Mouse (Mus musculus) urinary bladder, postnatal 36 days (tissue): ENCODE measurements around the gene Pde3b.
"Not testable (repeated sequence)": the region's sequence is repeated elsewhere in the genome, so short reads cannot be mapped to it uniquely, and the experiment has no call there.

Source experiments
- DNase-seq, 2 experiments: peaks; one replicate each; pipeline ENCODE4 v3.0.0; 2022; ENCODE audit warnings: low spot score in 2 of 2, mixed read lengths in 1 of 2

Pde3b gene

DNA sequence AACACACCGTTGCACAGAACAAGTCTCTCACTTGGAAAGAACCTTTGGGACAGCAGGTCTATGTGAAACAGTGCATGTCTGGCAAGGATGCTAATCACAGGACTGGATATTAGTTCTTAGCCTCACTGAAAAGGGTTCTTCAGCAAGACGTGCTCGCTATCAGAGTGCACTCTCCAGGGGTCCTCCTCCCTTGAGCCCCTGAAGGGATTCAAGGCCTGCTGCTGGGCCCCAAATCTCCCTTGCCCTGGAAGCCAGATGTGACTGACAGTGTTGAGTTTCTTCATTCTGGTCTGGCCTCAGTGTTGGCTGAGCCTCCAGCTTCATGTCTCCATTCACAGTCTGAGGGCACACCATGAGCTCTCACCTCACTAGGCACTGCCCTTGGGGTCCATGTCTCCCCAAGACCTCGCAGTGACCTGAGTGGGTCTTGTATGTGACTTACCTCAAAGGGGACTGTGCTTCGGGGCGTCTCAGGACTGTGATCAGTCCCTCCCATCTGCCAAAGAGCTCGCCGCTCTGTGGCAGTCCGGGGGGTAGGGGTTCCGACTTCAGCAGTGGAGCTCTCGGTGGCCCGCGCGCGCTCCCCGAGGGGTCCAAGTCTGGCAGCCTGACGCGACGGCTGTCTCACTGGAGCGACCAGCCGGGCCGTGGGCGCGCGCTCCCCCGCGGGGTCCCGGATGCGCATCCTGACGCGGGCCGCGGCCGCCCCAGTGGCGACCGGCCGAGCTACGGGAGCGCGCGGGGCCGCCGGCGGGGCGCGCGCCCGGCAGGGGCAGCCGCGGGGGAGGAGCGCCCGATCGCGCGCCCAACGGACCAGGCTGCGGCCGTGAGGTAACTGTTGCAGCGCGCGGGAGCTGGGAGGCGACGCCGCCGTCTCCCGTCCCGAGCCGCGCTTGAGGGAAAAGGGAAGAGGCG is at the start of gene Pde3b:
TSS of gene Pde3b (plus strand) at position 861 of the 915 bp plus-strand sequence.
- DNase-seq: peak; percentile 26 to 65

DNA sequence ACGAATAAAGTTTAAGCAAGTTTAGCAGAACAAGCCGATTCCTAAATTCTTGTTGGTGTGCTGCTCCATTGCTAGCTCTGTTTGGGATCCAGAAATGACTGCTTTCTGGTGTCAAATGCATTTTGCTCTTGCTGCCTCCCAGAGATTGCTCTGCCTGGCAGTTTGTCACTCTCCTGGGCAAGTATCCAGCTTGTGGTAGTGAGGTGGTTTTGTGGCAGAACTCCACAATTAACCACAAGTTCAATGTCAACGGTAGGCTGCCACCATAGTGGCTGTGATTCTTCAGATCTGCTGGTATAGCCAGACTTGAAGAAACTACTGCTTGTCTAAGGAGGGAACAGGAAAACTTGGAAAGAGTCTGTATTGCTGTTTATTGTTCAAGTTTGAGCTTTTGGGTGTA is 13.0 kb upstream of the Pde3b start:
- DNase-seq: no peak

DNA sequence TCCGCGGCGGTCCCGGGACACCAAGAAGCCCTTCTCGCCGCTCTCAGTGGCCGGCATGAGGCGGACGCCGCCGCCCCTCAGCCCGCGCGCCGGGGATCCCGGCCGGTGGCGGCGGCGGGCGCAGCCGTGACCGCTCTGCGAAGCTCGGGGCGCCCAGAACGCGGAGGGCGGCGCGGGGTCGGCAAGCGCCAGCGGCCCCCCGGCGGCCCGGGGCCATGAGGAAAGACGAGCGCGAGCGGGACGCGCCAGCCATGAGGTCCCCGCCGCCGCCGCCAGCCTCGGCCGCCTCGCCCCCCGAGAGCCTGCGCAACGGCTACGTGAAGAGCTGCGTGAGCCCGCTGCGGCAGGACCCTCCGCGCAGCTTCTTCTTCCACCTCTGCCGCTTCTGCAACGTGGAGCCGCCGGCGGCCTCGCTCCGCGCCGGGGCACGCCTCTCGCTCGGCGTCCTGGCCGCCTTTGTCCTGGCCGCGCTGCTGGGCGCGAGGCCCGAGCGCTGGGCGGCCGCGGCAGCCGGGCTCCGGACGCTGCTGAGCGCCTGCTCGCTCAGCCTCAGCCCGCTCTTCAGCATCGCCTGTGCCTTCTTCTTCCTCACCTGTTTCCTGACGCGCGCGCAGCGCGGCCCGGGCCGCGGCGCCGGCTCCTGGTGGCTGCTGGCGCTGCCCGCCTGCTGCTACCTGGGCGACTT is 397 bp downstream of the Pde3b start:
- DNase-seq: peak; percentile 25 to 42

DNA sequence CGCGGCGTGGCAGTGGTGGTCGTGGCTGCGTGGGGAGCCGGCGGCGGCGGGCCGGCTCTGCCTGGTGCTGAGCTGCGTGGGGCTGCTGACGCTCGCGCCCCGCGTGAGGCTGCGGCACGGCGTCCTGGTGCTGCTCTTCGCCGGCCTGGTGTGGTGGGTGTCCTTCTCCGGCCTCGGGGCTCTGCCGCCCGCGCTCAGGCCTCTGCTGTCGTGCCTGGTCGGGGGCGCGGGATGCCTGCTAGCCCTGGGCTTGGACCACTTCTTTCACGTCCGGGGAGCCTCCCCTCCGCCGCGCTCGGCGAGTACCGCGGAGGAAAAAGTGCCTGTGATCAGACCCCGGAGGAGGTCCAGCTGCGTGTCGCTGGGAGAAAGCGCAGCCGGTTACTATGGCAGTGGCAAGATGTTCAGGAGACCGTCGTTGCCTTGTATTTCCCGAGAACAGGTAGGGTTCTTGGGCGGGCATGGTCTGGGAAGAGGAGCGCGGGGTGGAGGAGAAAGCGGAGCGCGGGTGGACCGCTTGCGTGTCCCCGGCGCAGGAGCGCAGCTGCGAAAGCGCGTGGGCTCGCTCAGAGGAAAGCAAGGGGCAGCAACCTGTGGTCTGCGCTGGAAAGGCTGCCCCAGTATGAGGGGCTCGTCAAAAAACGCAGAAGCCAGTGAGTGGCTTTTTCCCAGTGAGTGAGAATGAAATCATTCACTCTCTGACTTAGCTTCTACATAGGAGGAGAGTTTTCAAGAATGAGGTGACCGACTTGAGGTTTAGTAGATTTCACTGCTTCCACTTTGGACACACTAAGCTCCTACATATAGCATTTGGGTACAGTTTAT is 1.2 kb downstream of the Pde3b start:
- DNase-seq: peak; percentile 16 to 28

DNA sequence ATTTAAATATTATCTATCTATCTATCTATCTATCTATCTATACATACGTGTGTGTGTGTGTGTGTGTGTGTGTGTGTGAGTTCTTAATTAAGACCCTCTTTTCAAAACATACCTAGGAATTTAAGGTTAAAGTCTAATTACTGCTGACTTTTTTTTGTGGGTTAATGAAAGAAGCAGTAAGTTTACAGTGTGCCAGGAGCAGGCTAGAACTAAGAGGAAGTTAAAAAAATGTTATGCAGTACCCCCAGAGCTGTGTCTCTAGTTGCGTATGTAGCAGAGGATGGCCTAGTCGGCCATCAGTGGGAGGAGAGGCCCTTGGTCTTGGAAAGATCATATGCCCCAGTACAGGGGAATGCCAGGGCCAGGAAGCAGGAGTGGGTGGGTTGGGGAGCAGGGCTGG is 4.2 kb downstream of the Pde3b start:
- DNase-seq: not testable (repeated sequence)

DNA sequence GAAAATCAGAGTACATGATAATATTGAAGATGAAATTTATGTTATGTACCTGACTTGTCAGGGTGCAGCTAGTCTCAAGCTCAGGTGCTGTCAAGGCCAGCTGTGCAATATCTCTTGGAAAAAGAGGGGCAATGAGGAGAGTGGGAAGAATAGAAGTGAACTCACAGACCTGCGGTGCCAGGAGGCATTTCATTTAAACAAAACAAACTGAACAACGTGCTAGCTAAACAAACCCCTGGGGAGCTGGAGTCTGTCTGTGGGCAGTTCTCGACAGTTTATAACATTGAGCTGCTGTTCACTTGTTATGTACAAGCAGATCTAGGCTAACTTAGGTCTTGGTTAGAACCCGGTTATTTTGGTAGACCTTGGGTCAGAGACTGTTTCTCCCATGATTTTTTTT is 5.8 kb downstream of the Pde3b start:
- DNase-seq: no peak

DNA sequence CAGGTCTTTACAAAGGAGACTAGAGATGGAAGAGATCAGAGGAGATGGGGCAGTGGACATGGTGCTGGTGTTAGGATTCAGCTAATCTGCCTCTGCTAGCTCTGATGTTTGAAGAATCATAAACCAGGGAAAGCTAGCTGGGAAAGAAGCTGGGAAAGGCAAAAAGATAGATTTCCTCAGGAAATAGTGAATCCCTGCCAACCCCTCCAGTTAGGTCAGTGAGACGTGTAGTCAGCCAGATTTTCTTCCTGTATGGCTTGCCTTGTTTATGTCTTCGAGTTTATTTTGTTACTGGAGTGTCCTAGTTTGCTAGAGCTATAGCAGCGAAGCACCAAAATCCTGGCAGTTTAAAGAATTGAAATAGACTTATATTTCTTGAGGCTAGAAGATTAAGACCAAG is 7.1 kb downstream of the Pde3b start:
- DNase-seq: no peak

DNA sequence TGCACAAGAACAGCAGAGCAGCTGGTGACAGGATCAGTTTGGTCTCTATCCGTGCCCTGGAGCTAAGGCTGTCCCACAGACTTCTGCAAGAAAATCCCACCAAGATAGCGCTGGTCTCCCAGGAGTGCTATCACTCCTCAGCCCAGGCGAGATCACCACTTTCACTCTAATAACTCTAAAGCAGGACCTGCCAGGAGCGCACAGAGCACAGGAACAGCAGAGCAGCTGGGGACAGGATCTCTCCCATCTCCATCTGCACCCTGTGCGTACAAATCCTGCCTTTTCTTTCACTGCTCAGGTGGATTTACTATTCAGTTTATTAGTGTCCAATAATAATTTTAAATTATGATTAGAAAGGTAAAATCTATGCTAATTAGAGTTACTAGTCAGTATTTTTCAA is 14.7 kb downstream of the Pde3b start:
- no peak for DNase-seq

DNA sequence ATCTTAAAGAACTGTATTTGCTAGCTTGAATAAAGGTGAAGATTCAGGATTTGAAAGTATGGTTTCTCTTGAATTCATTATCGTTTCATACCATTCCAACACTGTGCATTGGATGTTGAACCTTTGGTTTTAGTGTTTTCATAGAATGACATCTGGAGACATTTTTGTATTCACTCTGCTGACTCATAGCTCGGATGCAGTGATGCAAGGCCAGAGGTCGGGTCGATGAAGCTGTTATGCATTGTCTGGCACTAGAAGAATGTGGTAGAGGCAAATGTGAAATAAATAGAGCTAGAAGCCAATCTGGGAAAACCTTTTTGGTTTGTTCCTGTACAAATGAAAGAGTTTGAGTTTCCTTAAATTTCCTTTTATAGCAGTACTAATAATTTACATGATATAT is 16.9 kb downstream of the Pde3b start:
- no peak for DNase-seq

DNA sequence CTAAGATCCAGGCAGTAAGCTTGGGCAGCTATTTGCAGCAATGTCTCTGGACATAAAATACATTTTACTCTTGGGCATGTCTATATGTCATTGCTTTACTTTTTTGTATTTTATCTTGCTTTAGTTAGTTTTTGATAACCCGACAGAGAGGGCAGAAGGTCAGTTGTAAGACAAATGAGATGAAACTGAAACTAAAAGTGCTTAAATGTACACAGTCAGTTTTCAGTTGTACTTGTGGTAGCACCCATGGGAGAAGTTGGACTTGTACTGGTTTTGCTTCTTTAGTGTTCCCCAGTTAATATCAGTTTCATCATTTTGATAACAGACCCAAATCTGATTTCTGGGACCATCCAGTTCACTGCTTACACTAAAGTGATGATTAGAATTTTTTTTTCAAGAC is 24.6 kb downstream of the Pde3b start:
- no peak for DNase-seq

DNA sequence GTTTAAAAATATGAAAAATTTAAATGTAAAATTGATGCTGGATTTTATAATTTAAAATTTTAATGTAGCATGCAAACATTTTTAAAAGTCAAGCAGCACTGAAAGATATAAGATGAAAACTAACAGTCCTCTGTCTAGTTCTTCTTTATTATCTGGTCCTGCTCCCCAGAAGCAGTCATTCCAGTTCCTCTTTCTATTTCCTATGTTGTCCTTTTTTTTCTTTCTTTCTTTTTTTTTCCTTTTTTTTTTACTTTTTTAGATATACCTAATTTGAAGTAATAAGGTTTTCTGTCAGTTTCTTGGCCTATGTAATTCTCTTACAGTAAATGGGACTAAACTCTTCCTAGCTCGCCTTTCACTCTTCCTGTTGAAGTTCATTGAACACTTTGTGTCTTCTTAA is 25.4 kb downstream of the Pde3b start:
- DNase-seq: no peak

DNA sequence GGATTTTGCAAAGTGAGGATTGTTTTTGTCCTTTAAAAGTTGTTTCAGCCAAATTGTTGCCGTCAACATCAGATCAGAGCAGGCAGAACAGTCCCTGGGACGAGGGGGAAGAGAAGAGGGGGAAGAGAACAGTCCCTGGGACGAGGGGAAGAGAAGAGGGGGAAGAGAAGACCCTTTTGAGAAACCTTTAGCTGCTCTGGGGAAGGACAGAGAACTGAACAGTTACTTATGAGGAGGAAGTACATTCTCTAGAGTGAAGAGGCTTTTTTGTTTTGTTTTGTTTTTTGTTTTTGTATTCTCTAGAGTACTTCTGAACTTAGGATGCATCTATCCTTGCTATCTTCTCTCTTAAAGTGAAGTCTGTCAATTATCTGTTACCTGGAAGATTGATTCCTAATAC is 37.8 kb downstream of the Pde3b start:
- no peak for DNase-seq

DNA sequence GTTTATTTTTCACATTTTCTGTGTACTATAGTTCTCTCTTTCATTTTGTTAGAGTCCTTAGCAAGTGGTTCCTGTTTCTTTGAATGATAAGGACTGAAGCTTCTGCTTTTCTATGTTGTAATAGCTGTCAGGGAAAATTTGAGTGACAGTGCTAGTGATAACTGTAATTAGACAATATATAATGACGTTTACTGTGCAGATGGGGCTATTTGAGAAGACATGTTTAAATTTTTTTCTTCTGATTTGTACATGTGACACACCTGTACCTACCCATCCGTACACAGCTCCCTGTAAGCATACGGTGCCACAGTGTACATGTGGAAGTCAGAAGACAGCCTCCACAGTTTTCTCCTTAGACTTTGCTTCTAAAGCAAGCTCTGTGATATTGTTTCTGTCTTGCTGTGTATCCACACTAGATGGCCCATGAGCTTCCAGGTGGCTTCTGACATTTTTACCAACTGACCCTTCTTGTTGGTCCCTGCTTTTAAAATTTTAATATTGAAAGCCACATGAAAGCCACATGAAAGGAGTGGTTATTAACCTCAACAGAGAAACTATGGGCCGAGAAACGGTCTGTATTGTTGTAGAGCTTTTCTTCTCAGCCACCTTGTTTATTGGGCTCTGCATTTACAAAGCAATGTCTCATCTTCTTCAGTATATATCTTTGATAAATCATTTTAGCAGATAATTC is 38.4 kb downstream of the Pde3b start:
- DNase-seq: no peak

DNA sequence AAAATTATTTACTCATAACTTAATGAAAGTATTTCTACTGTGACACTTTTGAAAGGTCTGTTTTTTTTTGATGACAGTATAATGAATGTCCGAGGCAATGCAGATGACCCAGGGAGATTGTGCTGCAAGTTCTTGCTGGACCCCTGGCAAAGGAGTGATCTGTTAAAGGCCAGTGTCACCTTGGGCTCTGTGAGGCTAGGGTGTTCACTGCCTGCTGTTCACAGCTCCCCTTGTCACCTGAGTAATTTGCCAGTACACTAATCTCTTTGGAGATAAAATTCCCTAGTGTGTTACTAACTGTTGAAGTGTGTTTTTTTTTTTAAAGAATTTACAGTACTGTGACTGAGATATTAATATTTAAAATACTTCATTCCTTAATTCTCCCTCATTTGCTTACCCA is 39.8 kb downstream of the Pde3b start:
- DNase-seq: no peak

DNA sequence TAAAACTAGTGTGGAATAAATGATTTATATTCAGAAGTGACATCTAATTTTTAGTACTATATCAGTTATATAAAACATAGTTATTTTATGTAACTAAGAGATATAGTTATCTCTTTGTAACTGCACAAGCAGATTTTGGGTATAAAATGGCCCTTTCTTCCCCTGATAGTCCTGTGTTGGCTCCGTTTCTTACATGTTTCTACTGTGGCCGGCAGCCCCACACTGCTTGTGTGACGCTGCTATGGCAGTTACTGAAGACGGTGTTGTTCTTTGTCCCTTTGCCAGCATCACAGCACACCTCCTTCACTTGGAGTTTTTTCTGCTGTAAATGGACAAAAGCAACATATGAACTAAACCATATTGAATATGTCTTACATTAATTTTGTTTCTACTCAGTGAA is 41.8 kb downstream of the Pde3b start:
- no peak for DNase-seq

DNA sequence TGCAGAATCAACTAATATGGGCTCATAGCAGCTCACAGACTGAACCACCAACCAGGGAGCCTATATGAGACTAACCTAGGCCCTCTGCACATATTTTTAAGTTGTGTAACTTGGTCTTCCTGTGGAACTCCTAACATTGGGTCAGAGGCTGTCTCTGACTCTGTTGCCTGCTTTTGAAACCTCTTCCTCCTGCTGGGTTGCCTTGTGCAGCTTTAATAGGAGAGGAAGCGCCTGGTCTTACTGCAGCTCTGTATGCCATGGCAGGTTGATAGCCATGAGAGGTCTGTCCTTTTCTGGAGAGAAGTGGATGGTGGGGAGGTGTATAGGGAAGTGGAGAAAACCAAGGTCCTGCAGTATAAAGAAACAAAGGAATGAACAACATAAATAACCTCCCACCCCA is 44.8 kb downstream of the Pde3b start:
- no peak for DNase-seq

DNA sequence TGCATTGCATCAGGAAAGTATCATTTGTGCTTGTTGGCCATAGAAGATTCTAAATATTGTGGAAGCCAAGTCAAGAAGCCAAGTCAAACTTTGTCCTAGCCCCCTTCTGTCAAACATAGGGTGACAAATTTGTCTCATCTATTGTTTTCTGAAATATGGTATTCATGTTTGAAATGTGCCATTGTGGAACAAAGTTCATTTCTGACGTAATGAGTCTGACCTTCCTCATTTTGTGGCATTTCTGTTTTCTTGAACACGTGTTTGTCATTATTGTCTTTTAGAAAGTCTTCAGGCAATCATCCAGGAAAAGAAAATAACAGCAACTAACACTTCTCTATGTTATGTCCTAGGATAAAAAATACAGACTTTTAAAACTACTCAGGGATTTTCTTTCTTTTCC is 46.6 kb downstream of the Pde3b start:
- DNase-seq: no peak

DNA sequence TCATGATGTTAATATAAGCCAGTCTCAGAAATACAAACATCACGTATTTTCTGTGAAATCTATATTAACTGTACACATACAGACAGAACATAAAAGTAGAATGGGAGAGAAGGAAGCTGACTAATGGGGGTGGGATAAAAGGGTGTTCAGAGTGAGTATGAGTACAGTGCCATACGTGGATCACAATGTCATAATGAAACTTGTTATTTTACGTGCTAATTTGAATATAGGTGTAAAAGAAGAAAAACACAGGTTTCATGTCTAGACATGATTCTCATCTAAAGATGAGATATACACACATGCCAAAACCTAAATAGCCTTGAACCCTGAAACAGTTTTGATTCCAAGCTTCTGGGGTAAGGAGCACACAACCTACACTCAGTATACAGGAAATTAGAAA is 51.3 kb downstream of the Pde3b start:
- DNase-seq: no peak

DNA sequence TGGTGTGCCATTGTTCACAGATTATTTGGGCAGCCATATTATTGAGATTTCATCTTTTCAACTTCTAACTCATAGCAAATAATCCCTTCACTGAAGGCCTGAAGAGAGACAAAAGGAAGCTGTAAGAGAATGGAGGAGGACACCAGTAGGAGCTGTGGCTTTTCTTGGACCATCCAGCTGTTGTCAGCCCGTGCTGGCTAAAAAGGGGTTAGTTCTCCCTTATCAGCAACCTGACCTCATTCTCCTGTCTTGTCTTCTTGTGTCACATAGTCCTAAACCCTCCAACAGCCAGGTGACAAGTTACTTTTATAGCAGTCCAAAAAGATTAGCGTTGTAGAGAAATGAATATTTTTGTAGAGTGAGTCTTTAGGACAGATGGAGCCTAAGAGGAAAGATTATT is 57.4 kb downstream of the Pde3b start:
- no peak for DNase-seq

DNA sequence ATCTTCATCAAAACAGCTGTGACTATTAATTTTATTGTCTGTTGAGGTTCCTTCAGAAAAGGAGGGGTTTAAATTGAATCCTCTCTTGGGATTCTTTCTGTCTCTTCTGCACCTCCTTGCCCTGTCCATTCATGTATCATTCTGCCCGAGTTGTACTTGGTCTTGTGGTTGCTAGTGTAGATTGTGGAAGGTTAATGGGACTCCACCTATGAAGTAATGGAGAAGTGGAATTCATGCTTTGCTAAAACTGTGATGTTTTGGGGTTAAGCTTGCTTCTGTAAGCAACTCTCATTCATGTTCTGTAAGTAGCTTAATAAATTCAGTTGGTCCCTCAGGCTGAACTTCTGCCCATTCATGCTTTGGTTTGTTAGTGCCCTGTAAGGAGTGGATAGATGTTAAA is 59.8 kb downstream of the Pde3b start:
- no peak for DNase-seq

DNA sequence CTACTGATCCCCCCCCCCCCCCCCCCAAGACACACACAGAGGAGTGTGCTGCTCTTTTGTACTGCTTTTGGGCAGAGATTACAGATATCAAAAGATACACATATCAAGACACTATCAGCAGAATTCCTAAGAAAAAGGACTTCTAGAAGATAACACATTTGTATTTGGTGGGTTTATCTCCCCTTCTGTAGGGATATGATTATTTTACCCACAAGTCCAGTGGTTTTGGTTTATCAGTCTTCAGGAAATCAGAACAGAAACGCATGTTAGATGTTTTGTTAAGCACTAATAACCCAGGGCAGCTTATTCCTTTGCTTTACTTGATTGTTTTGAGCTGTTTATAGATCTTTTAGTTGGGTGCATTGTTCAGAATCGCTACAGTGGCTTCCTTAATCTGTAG is 62.8 kb downstream of the Pde3b start:
- DNase-seq: no peak

DNA sequence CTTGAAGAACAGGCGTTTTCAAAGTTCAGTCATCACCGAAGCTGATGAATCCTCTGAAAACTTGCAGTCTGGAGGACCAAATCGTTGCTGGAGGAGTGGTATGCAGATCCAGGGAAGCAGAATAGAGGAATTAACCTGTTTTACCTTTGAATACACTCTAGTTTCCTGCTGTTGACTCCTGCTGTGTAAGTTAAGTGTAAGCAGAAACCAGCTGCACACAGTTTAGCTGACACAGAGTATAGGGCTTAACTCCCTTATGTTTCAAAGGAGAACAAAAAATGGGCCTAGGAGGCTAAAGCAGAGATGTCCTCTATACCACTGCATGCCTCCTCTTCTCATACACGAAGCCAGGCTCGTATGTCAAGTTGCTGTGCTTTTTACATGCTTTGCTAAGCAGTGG is 63.8 kb downstream of the Pde3b start:
- DNase-seq: no peak
